Mouse (Mus musculus) ES-E14 (cell line): Measurements from ENCODE around the gene 5330417H12Rik. TPM values are rescaled to one million over a fixed set of nuclear protein-coding genes. Genes with fewer than 3 reads are reported as not detected.

Source experiments
- DNase-seq: peaks from one replicate; pipeline ENCODE4 v3.0.0-alpha.2; 2013; ENCODE audit warnings: low read depth, low spot score
- H3K27ac ChIP-seq: 2 replicates; pipeline ENCODE4 v1.5.1; 2012; ENCODE audit warnings: low read depth, mild to moderate bottlenecking, low read length, moderate library complexity, mixed read lengths; ENCODE audit not compliant: poor library complexity, insufficient read depth, severe bottlenecking
- H3K36me3 ChIP-seq: 2 replicates; pipeline ENCODE4 v1.6.1; 2012; ENCODE audit warnings: mild to moderate bottlenecking, low read length, moderate library complexity, mixed read lengths; ENCODE audit not compliant: control insufficient read depth, poor library complexity, insufficient read depth, severe bottlenecking
- H3K4me1 ChIP-seq, 2 experiments: fragments of 150-350 bp in 1 of 2; sonication (generic) in 1 of 2; 2 replicates each; pipeline ENCODE4 v1.6.1; 2012; ENCODE audit warnings: low read length in 2 of 2, mild to moderate bottlenecking in 1 of 2, mixed read lengths in 1 of 2; ENCODE audit not compliant: control insufficient read depth in 2 of 2, insufficient read depth in 2 of 2, poor library complexity in 1 of 2
- H3K4me3 ChIP-seq, 2 experiments: fragments of 150-350 bp in 1 of 2; sonication (generic) in 1 of 2; 2 replicates each; pipeline ENCODE4 v1.5.1; 2012; ENCODE audit warnings: low read length in 2 of 2, low read depth in 1 of 2, mild to moderate bottlenecking in 1 of 2, mixed read lengths in 1 of 2; ENCODE audit not compliant: insufficient read depth in 1 of 2, poor library complexity in 1 of 2, severe bottlenecking in 1 of 2
- H3K9ac ChIP-seq: 2 replicates; pipeline ENCODE4 v1.6.1; 2012; ENCODE audit warnings: low read depth, mild to moderate bottlenecking, low read length, mixed read lengths; ENCODE audit not compliant: poor library complexity, insufficient read depth, severe bottlenecking
- H3K9me3 ChIP-seq: fragments of 150-350 bp; sonication (generic); 2 replicates; pipeline ENCODE4 v1.6.1; 2012; ENCODE audit warnings: low read depth, mild to moderate bottlenecking, low read length; ENCODE audit not compliant: control insufficient read depth, insufficient read depth
- CHD2 ChIP-seq: IDR thresholded peaks from 2 replicates; pipeline ENCODE4 v1.6.1; 2014; ENCODE audit warnings: mild to moderate bottlenecking, low read depth, low read length, inconsistent platforms
- HCFC1 ChIP-seq: IDR thresholded peaks from 2 replicates; pipeline ENCODE4 v1.6.1; 2012; ENCODE audit warnings: low read length, inconsistent platforms, borderline replicate concordance; ENCODE audit not compliant: insufficient read depth
- MAFK ChIP-seq: IDR thresholded peaks from 2 replicates; pipeline ENCODE4 v1.6.1; 2014; ENCODE audit warnings: mild to moderate bottlenecking, low read depth, low read length, inconsistent platforms; ENCODE audit not compliant: insufficient read depth
- ZC3H11A ChIP-seq: IDR thresholded peaks from 2 replicates; pipeline ENCODE4 v1.6.1; 2012; ENCODE audit warnings: low read depth, mild to moderate bottlenecking, inconsistent platforms, low read length, borderline replicate concordance
- ZNF384 ChIP-seq: IDR thresholded peaks from 2 replicates; pipeline ENCODE4 v1.6.1; 2012; ENCODE audit warnings: low read depth, low read length, inconsistent platforms
- in situ Hi-C, 2 experiments: fragments of 600-800 bp; cut with MboI; formaldehyde crosslinking; loops; one replicate each; pipeline ENCODE4 v1.15.1; 2025; ENCODE audit warnings: low sequenced_read_pairs in 2 of 2, inconsistent platforms in 1 of 2; ENCODE audit not compliant: unreplicated experiment in 2 of 2
- total RNA-seq: library from RNA; depleted of rRNA; stranded (reverse); fragments of 300-350 nt; gene quantifications from 2 replicates; pipeline ENCODE4 v1.2.3, GENCODE M21; 2012

Gene 5330417H12Rik
- total RNA-seq, 1 experiment, result not detected

- TF ChIP-seq CHD2, result no peak
- TF ChIP-seq ZC3H11A, result no peak
- TF ChIP-seq ZNF384, result no peak
- TF ChIP-seq HCFC1, result no peak
- no peak for TF ChIP-seq MAFK
- H3K4me3 ChIP-seq, result no peak overlapping the region
- in situ Hi-C loops, result no loop called here
- DNase-seq, result no peak
- H3K4me1 ChIP-seq, result peaks cover 4 to 5% of the 10 kb centered on the region in 2 experiments; a peak in 1 of 4 replicates
- H3K9me3 ChIP-seq, result no peaks in the 10 kb centered on the region
- H3K27ac ChIP-seq, result no peak overlapping the region
- no peak overlapping the region for H3K9ac ChIP-seq
- H3K36me3 ChIP-seq, result no peaks in the 10 kb centered on the region
Measured at GRCm38 (mm10) chr7:107597956-107598355, 27.0 kb downstream of the 5330417H12Rik start.

- in situ Hi-C loops, result no loop called here
- Histone ChIP-seq H3K9me3 (no peaks in the 10 kb centered on the region), H3K4me1 (peaks cover 4% of the 10 kb centered on the region in 2 experiments; a peak in 2 of 4 replicates), H3K9ac (no peak overlapping the region), H3K36me3 (no peaks in the 10 kb centered on the region), H3K4me3 (no peak overlapping the region), H3K27ac (no peak overlapping the region)
- TF ChIP-seq HCFC1, result no peak
- TF ChIP-seq CHD2, result no peak
- no peak for TF ChIP-seq ZC3H11A
- TF ChIP-seq ZNF384, result no peak
- TF ChIP-seq MAFK, result no peak
- DNase-seq, result no peak
Measured at GRCm38 (mm10) chr7:107596753-107597152, 28.2 kb downstream of the 5330417H12Rik start.

GRCm38 (mm10) chr7:107595426-107595825 lies 29.5 kb downstream of the 5330417H12Rik start:
- Histone ChIP-seq H3K9me3 (no peaks in the 10 kb centered on the region), H3K4me3 (peak overlapping the region; percentile 75 to 97), H3K9ac (peak overlapping the region; percentile 70), H3K36me3 (no peaks in the 10 kb centered on the region), H3K4me1 (peaks cover 4% of the 10 kb centered on the region in 2 experiments; a peak in 2 of 4 replicates), H3K27ac (no peak overlapping the region)
- DNase-seq, result no peak
- no peak for TF ChIP-seq ZC3H11A
- no peak for TF ChIP-seq HCFC1
- TF ChIP-seq ZNF384, result no peak
- TF ChIP-seq CHD2, result no peak
- no peak for TF ChIP-seq MAFK
- in situ Hi-C loops, result no loop called here

- peak within 1 kb of the TSS; percentile 15; the same call in 1 of the 2 replicates for H3K27ac ChIP-seq
- H3K9ac ChIP-seq, result peak within 1 kb of the TSS; percentile 70
- peak within 1 kb of the TSS; percentile 75 to 97 for H3K4me3 ChIP-seq
- H3K9me3 ChIP-seq, result no peaks in the 10 kb centered on the region
- no peaks in the 10 kb centered on the region for H3K36me3 ChIP-seq
- in situ Hi-C loops, result no loop called here
- TF ChIP-seq MAFK (peak; percentile 14; the same call in 1 of the 2 replicates), ZC3H11A (no peak), CHD2 (no peak), HCFC1 (no peak), ZNF384 (no peak)
- peak; percentile 96 for DNase-seq
- H3K4me1 ChIP-seq, result peaks cover 4% of the 10 kb centered on the region in 2 experiments; a peak in 2 of 4 replicates
Measured at GRCm38 (mm10) chr7:107594857-107595402, 30.0 kb downstream of the 5330417H12Rik start, which contains the start of gene Ppfibp2. Gene Ppfibp2, plus strand, starts transcription at chr7:107595207.
